Mouse (Mus musculus) R1 (cell line): Measurements from ENCODE around the gene Camk1d.

Experiments used
- DNase-seq: peaks from one replicate; pipeline ENCODE4 v3.0.0-alpha.2; 2018; ENCODE audit warnings: low read depth, low spot score

Gene Camk1d

DNA sequence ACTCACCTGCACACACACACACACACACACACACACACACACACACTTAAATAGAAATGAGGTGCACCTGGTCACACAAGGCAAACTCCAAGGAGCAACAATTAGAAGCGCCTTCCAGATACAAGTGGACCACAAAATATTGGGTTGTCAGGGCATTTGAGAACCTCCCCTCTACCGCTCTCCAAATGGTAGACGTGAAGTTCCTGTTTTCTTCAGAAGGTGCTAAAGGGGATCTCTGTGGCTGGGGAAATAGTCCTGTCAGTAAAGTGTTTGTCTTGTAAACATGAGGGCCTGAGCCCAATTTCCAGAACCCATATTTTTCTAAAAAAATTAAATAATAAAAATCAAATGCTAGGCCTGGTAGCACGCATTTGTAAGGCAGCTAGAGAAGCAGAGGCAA is 4.4 kb downstream of the Camk1d start:
- no peak for DNase-seq

DNA sequence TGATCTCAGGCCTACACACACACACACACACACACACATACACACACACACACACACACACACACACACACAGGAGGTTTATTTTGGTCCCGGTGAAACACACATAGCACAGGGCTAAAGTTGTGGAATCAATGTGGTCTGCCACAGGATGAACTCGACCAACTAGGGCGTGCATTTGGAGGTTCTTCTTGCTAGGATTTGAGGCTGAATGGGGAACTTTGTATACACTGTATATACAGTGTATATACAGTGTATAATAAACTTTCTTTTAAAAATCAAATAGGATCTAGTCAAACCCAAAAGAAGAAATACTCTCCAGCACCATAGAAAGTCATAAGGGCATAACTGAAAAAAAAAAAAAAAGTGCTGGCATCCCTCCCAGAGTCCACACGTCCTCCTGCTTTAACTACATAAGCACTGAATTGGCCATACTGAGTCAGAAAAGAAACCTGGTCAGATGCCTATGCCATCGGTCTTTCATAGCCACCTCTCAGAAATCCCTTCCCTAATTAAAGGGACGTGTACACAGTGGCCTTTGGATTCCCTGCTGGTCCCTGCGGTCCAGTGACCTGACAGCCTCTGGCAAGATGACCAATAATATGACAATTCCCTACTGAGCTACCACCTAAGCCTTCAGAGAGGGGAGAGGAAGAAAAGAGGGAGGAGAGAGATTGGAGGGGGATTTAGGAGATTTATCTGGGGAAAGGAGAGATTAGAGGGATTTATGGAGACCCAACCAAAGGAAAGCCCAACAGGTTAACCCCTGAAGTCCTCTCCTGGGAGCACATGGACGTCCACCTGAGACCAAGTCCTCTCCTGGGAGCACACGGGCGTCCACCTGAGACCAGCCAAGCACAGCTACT is 6.2 kb downstream of the Camk1d start:
- DNase-seq = no peak

DNA sequence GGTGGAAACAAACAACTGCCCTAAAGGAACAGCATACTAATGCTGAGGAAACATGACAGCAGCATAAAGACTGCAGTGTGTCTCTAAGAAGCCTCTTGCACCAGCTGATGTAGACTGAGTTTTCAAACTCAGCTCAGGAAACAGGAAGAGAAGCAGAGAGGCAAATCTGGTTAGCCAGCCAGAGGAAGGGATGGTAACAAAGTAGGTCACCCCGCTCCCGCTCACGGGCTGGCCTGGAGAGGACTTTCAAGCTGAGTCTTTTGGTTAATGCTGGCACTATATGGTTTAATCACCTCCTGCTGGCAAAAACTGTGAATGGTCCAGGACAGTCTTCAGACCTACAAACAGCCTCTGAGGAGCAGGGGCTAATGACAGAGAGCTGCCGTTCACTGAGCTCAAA is 7.7 kb downstream of the Camk1d start:
- DNase-seq = no peak

DNA sequence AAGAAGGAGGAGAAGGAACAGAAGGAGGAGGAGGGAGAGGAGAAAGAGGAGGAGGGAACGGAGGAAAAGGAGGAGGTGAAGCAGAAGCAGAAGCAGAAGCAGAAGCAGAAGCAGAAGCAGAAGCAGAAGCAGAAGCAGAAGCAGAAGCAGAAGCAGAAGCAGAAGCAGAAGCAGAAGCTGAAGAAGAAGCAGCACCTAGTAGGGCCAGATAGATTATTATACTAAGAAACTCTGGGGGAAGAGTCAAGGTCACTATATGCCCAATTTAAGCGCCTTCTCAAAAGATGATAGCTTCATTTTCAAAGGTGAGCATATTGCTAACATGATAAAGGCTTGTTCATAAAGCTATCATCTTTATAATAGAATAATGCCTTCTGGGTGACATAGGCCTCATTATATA is 11.9 kb downstream of the Camk1d start:
- no peak for DNase-seq

GRCm38 (mm10) chr2:5700931-5701330 is 13.4 kb downstream of the Camk1d start:
- no peak for DNase-seq

DNA sequence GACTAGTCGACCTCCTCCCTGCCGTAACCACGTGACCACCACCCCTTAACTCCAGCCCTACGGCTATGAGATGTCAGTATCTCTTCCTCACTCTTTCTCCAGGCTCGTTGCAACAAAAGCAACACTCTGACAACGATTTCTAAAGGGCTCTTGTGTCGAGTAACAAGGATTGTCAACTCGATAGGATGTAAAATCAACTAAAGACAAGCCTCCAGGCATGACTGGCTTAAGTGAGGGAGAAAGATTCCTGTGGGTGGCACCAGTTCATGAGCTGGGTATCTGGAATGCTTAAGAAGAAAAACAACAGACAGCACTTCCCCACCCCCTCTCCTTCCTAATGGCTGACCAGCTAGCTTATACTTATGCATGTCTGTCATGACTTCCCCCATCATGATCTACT is 15.9 kb downstream of the Camk1d start:
- peak; percentile 30 for DNase-seq

GRCm38 (mm10) chr2:5694094-5694493 is 20.2 kb downstream of the Camk1d start:
- peak; percentile 84 for DNase-seq

- DNase-seq = no peak
Measured at GRCm38 (mm10) chr2:5691729-5692128, 22.6 kb downstream of the Camk1d start.

DNA sequence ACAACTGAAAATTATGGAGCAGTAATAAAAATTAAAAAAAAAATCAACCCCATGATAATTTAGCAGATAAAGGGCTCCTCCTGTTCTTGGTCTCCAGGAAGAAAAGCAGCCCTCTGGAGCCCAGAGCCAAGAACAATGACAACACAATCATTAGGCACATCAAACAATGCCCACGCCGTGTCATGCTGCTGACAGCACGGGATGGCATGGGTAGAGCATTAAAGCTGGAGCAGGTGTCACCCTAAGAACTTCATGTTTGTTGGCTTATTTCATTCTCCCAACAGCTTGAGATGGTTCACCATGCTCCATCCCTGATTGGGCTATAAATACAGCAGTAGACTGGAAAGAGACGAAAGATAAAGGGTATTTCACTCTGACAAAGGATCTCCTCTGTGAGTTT is 30.9 kb downstream of the Camk1d start:
- DNase-seq = no peak

DNA sequence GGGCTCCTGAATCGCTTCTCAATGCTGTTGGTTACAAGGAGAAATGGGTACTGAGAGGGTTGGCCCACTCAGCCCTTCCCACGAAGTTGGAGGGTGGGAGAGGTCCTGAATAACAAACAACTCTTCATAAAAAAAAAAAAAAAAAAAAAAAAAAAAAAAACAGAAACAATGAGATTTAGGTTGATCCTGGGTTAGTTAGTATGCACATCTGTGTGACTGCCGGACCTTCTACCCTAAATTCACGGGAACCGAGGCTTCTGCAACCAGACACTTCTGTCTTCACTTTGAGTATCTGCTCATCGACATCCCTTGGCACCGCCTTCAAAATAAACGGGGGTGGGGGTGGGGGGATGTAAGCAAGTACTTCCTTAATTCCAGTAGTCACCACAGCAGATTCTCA is 32.4 kb downstream of the Camk1d start:
- DNase-seq = no peak

GRCm38 (mm10) chr2:5681302-5681701 is 33.0 kb downstream of the Camk1d start:
- no peak for DNase-seq

- DNase-seq = no peak
Measured at GRCm38 (mm10) chr2:5679055-5679454, 35.3 kb downstream of the Camk1d start.

DNA sequence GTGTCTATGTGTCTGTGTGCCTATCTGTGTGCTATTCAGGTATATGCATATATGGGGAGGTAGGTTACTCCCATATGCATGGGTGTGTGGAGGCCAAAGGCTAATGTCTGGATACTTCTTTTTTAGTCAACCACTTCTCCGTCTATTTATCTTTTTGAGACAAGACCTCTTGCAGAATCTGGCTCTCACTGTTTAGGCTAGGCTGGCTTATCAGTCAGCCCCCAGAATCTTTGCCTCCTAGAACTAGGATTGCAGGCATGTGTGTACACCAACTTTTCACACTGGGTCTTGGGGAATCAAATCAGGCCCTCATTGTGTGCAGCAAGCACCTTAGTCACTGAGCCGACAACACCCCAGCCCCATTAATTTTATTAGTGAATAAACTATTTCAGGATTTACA is 36.8 kb downstream of the Camk1d start:
- DNase-seq = no peak

DNA sequence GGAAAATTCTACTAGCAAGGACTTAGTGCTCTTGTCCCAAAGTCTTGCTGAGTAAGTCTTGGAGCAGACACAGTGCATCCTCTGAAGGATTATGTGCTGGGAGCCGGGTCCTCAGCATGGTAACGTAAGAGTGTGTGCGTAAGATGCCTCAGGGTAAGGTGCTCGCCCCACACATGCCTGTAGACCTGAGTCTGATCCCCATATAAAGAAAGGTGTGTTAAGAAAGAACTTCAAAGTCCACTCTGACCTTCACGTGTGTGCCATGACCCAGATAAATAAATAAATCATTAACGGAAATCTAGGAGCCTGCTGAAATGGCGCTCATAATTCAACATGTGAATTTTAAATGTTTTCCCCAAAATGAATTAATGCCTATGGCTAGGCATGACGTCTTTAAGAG is 37.5 kb downstream of the Camk1d start:
- DNase-seq = no peak

- no peak for DNase-seq
Measured at GRCm38 (mm10) chr2:5676143-5676483, 38.2 kb downstream of the Camk1d start.

- peak; percentile 91 for DNase-seq
Measured at GRCm38 (mm10) chr2:5675431-5676142, 38.7 kb downstream of the Camk1d start.

DNA sequence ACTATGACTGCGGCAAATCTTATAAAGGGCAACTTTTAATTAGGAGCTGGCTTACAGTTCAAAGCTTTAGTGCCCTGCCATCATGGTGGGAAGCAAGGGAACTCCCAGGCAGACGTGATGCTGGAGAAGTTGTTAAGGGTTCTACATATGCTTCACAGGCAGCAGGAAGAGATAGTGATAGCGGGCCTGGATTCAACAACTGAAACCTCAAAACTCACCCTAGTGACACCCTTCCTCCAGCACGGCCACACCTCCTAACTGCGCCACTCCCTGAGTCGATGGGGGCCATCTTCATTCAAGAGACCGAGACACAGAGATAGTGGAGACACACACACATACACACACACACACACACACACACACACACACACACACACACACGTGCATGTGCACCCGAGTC is 39.8 kb downstream of the Camk1d start:
- DNase-seq = no peak

DNA sequence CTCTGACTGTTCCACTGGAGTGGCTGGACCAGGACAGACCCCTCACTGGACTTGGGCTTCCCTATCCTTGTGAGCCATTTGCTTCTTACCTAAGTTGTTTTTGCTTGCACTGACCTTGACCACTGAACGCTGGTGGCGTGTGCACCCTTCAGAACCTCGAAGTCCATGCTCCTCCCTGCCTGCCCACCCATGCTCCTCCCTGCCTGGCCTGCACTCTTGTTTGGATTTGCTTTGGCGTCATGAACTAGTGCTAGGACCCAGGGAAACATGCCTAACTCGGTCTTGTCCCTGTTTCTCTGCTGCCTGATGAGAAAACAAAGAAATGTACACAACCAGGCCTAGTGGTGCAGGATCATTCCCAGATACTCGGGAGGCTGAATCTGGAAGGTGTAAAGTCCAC is 40.5 kb downstream of the Camk1d start:
- no peak for DNase-seq

DNA sequence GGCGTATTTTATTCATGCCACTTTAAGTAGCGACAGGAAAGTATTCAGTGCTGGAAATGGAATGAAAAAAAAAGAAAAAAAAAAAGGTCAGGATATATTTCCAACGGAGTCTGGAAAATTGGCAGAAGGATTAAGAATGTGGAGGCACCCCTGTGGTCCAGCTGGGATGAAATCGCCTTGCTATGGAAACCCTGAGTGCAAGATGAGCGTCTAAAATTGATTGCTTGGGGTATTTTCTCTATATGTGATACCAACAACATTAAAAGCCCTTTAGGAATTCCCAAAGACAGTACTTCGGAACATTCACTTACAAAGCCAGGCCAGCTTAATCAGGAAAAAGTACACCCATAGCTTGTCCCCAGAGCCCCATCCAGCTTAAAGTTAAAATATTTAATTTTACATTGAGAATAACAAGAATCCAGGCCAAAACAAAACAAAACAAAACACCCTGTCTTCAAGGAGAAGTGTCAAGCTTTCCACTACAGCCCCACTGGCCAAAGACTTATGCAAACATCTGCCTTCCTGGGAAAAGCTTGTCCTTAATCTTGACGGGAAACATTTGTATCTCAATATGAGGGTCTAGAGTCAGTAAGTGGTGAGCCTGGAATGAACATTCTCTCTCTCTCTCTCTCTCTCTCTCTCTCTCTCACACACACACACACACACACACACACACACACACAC is 41.3 kb downstream of the Camk1d start:
- DNase-seq = no peak

DNA sequence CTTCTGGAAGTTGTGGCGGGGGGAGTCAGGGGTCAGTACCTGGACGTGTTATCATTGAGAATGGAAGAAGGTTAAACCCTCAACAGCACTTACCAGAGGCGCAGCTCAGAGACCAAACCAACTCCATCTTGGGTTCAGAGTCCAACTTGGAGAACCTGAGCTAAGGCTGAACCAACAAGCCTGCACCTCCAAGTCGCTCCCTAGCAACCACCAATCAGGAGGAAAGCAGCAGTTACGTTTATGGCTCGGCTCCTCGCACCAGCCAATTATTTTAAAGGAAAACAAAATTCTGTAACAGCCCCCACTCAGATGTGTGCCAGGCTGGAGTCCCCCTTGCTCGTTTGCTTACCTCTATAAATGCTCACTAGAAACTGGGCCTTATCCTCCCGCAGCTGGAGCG is 44.2 kb downstream of the Camk1d start:
- DNase-seq = peak; percentile 71

- peak; percentile 37 for DNase-seq
Measured at GRCm38 (mm10) chr2:5669498-5670040, 44.7 kb downstream of the Camk1d start.

- peak; percentile 89 for DNase-seq
Measured at GRCm38 (mm10) chr2:5668940-5669339, 45.4 kb downstream of the Camk1d start.
